Mouse (Mus musculus): Measurements from ENCODE around the gene Pacs2. TPM values are rescaled to one million over a fixed set of nuclear protein-coding genes. Genes with fewer than 3 reads are reported as not detected.

The Pacs2 gene
- polyA plus RNA-seq, 1 experiment = 19.3 TPM

DNA sequence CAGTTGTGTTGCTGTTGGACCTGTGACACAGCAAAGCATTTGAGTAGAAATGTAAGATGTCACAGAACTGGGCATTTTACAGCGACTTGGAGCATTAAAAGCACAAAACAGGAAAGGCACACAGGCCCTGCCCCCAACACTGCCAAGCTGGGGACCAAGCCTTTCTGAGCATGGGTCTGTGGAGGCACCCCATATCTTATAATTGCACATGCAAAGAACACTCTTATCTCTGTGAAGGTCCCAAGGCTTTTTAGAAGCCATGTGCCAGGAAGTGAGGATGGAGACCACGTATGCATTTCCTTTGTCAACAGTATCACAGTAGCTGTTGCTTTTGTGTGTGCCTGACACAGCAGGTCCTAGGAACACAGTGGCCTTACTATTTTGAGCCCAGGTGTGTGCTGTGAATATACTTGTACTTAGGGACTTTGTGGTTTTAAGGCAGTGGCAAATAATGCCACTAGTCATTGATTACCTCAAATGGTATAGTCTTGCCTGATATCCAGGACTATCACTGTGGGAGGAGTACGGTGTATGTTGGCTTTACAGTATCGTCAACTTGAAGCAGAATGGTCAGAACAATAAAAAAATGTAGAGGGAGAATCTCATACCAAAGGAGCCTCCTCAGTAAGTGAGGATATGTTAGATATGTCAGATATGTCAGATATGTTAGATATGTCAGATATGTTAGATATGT, 93.3 kb downstream of the Pacs2 start:
- DNase-seq (ENCODE audit: low read depth, low spot score) = no peak
- WGBS = 63% methylated on average over 4 of the region's 4 CpGs

DNA sequence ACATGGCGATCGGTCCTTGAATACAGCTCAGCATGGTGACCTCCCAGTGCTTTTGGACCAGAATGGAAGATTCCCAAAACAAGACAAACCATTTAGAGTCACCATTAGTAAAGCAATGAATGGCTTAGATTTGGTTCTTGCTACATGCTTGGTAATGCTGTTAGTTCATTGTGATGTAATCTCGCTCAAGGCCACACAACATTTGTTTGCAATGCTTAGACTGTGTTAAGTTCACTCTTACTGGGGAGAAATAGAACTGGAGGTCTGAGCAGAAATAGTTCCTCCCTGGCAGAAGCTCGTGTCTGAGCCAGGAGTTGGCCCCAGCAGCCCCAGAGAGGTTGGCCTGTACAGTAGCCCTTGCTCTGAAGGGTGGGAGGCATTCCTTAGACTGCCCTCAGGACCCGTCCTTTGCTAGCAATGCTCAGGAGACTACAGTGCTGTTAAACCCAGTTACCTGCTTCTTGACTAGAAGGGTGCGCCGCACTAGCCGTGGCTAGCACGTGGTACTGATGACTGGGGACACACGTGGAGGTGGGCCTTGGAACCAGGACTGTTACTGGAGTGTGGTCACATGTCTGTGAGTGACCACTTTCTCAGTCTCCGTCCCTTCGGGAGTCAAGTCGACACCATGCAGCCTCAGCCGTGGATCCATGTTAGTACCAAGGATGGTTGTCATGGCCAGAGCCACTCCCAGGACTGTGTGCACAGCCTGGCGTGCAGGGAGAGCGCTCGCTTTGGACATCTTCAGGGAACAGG, 94.4 kb downstream of the Pacs2 start:
- WGBS = 83% methylated on average over 17 of the region's 17 CpGs
- DNase-seq (ENCODE audit: low read depth, low spot score) = no peak

DNA sequence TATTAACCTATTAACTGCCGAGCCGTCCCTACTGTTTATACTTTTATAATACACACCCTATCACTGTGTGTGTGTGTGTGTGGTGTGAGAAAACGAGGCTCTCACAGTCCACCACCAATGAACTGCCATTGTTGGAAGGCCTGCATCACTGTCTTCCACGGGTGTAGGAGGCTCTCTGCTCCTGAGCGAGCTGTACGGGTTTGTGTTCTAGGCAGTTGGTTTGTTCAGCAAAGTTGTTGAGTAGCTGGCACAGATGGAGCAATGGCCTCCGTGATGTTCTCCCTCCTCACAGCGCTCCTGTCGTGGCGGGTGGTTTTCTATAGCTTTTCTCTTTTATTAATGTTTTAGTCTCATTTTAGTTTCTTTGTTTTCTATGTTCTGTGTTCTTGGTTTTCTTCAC, 95.5 kb downstream of the Pacs2 start:
- WGBS = 82% methylated on average over 10 of the region's 10 CpGs
- DNase-seq (ENCODE audit: low read depth, low spot score) = no peak

DNA sequence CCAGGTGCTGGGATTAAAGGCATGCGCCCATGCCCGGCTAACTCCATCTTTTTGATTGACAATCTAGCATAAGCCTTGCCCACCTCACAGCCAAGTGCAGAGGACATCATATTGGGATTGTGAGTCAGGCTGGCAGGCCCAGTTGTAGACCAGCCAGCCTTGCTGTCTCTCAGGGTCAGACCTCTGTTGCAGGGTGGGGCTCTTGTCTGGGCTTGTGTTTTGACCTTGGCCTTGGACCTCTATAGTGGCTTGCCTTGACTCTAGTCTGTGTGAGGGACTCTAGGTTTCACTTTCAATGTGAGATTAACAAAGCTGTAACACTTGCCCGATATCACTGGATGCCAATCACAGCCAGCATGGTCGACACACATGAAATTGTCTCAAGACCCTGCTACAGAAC, 99.8 kb downstream of the Pacs2 start:
- no peak for DNase-seq (ENCODE audit: low read depth, low spot score)
- WGBS = 86% methylated on average over 4 of the region's 4 CpGs

DNA sequence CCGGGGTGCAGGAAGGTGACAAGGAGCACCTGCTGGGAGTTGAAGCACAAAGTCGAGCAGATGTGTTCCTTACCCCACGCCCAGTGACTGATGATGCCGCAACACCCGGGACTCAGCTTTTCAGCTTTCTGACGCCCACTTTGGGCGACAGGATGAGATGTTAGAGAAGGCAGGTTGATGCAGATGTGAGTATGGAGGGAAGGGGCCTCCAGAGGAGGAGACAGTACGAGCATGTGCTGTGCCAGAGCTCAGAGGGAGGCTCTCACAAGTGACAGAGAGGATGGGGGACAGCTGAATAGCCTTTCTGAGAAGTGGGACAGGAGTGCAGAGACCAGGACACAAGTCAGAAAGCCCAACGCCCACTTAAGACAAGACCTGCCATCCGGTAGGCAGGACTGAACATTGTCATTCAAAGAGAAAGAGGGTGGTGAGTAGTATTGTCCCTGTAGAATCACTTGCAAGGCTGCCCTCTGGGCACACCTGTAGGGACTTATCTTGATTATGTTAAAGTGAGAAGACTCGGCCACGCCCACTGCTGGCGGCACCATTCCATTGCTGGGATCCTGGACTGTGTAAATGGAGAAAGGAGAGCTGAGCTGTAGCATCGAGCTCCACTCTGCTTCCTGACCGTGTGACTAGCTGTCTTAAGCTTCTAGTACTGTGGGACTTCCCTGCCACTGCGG, 100.7 kb downstream of the Pacs2 start:
- DNase-seq (ENCODE audit: low read depth, low spot score) = no peak
- 67% methylated on average over 16 of the region's 16 CpGs for WGBS

DNA sequence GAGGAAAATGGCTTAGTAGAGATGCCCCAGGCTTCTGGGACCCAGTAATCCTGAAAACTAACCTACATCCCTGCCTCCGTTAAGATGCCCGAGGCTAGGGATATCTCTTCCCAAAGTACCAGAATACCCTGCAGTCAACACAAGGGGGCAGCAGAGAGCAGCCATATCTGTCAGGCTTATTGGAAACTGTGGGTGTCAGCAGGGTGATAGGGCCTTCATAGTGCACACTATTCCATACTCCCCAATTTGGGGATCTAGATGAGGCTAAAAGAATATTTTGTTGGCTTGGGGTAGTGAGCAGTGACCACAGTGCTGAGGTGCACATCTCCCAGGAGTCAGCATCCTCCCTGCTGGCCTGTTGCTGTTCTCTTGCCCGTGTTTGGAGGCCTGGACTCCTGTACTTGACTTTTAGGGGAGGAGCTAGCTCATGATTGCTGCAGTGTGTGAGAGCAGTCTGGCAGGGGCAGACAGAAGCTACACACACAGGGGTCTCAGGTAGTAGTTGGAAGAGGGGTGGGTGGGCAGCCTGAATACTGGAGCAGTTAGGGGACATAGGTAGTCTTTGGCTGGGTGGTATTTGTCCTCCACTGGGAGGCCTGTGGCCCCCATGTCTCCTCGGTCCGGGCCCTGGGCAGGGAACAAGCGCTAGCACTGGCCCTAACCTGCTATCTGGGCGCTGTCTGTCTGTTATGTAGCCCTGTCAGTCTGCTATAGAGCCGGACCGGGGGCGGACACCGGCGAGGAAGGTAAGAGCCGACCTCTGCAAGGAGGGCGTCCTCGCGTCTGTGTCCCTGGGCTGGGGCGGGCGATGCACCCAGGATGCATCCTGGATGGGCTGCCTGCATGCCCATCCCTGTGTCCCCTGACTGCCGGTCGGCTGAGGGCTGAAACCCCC, 105.5 kb downstream of the Pacs2 start:
- DNase-seq (ENCODE audit: low read depth, low spot score) = no peak
- WGBS = 86% methylated on average over 20 of the region's 20 CpGs

Other genes starting within 250 kb of the Pacs2 start
- 1.4 and 1.6 TPM in 2 replicates for gene Ahnak2, start 211.9 kb upstream of the Pacs2 start, polyA plus RNA-seq (2012; rRNA removed)
- 1.8 and 2.2 TPM in 2 replicates for gene Clba1, start 205.6 kb upstream of the Pacs2 start, polyA plus RNA-seq (2012; rRNA removed)
- gene Cdca4, start 185.1 kb upstream of the Pacs2 start, polyA plus RNA-seq (2012; rRNA removed) = 25.2 and 26.2 TPM in 2 replicates
- 6.2 and 8.6 TPM in 2 replicates for gene Gpr132, start 146.3 kb upstream of the Pacs2 start, polyA plus RNA-seq (2012; rRNA removed)
- gene Jag2, start 84.7 kb upstream of the Pacs2 start, polyA plus RNA-seq (2012; rRNA removed) = 4.6 and 6.0 TPM in 2 replicates
- 55.7 and 58.3 TPM in 2 replicates for gene Nudt14, start 72.4 kb upstream of the Pacs2 start, polyA plus RNA-seq (2012; rRNA removed)
- gene Btbd6, start 38.0 kb upstream of the Pacs2 start, polyA plus RNA-seq (2012; rRNA removed) = 29.5 and 33.9 TPM in 2 replicates
- 23.4 and 41.5 TPM in 2 replicates for gene Brf1, start 13.8 kb upstream of the Pacs2 start, polyA plus RNA-seq (2012; rRNA removed)
- gene Tex22, start 60.0 kb downstream of the Pacs2 start, polyA plus RNA-seq (2012; rRNA removed) = 0.14 and 0.29 TPM in 2 replicates
- gene Mta1, start 83.8 kb downstream of the Pacs2 start, polyA plus RNA-seq (2012; rRNA removed) = 26.5 and 35.5 TPM in 2 replicates
- 81.7 and 87.2 TPM in 2 replicates for gene Crip2, start 125.7 kb downstream of the Pacs2 start, polyA plus RNA-seq (2012; rRNA removed)
- gene Crip1, start 131.8 kb downstream of the Pacs2 start, polyA plus RNA-seq (2012; rRNA removed) = 11,187 and 15,272 TPM in 2 replicates
- 17.6 and 25.5 TPM in 2 replicates for gene Tedc1, start 141.9 kb downstream of the Pacs2 start, polyA plus RNA-seq (2012; rRNA removed)
- gene Tmem121, start 171.4 kb downstream of the Pacs2 start, polyA plus RNA-seq (2012; rRNA removed) = 0.88 and 1.3 TPM in 2 replicates